Mouse (Mus musculus) embryonic facial prominence, embryonic 11.5 days (tissue): ENCODE results near the gene Nus1. TPM values are rescaled to one million over a fixed set of nuclear protein-coding genes. Genes with fewer than 3 reads are reported as not detected.

Experiments
- ATAC-seq: fragments of 200-750 bp; cut with Nextera tagmentation; replicated peaks from 2 replicates; pipeline ENCODE4 v1.8.0; 2017; ENCODE audit warnings: low read depth; ENCODE audit not compliant: insufficient number of reproducible peaks, low FRiP score, low TSS enrichment
- DNase-seq: peaks from one replicate; pipeline ENCODE4 v3.0.0-alpha.2; 2015; ENCODE audit warnings: low spot score
- H3K27ac ChIP-seq: fragments of 300-500 bp; sonication (generic); replicated peaks from 2 replicates; pipeline ENCODE4 v1.5.1; 2014; ENCODE audit warnings: mild to moderate bottlenecking, low read depth, low read length, control low read depth
- H3K27me3 ChIP-seq: fragments of 300-500 bp; sonication (generic); 2 replicates; pipeline ENCODE4 v1.6.1; 2014; ENCODE audit warnings: mild to moderate bottlenecking, low read length, moderate library complexity, mixed read lengths; ENCODE audit not compliant: control insufficient read depth, insufficient read depth
- H3K36me3 ChIP-seq: fragments of 300-500 bp; sonication (generic); replicated peaks from 2 replicates; pipeline ENCODE4 v1.6.1; 2014; ENCODE audit warnings: low read depth, mild to moderate bottlenecking, low read length, moderate library complexity, mixed read lengths; ENCODE audit not compliant: control insufficient read depth, insufficient read depth
- H3K4me1 ChIP-seq: fragments of 300-500 bp; sonication (generic); 2 replicates; pipeline ENCODE4 v1.6.1; 2014; ENCODE audit warnings: low read length, mixed read lengths; ENCODE audit not compliant: control insufficient read depth, insufficient read depth
- H3K4me2 ChIP-seq: fragments of 300-500 bp; sonication (generic); 2 replicates; pipeline ENCODE4 v1.6.1; 2014; ENCODE audit warnings: low read depth, mild to moderate bottlenecking, control low read depth, low read length, moderate library complexity
- H3K4me3 ChIP-seq: fragments of 300-500 bp; sonication (generic); 2 replicates; pipeline ENCODE4 v1.5.1; 2014; ENCODE audit warnings: low read depth, low read length, control low read depth
- H3K9ac ChIP-seq: fragments of 300-500 bp; sonication (generic); replicated peaks from 2 replicates; pipeline ENCODE4 v1.6.1; 2014; ENCODE audit warnings: mild to moderate bottlenecking, control low read depth, low read length
- H3K9me3 ChIP-seq: fragments of 300-500 bp; sonication (generic); replicated peaks from 2 replicates; pipeline ENCODE4 v1.6.1; 2016; ENCODE audit warnings: mild to moderate bottlenecking, low read length, inconsistent platforms, mixed read lengths; ENCODE audit not compliant: control insufficient read depth
- WGBS: fragments of 180-500 bp; shearing (Covaris S2); extraction: QIAGEN DNeasy Blood & Tissue Kit; methylation state at CpG from one replicate; pipeline ENCODE4 v1.1.7; 2014; 5-methylcytosine and 5-hydroxymethylcytosine counted together
- polyA plus RNA-seq: library from polyadenylated mRNA; unstranded; fragments of >200 nt; fragmentation: Nextera tagmentation; extraction: Ambion mirVana; gene quantifications from 2 replicates; pipeline ENCODE4 v1.2.1, GENCODE M21; 2014

Nus1 gene
- 14.4 and 16.2 TPM in 2 replicates for polyA plus RNA-seq

- Histone ChIP-seq H3K9ac (peak within 1 kb of the TSS; percentile 93), H3K4me1 (no peaks in the 10 kb centered on the region), H3K4me3 (peak within 1 kb of the TSS; percentile 95), H3K27ac (peak within 1 kb of the TSS; percentile 74; the same call in 1 of the 2 replicates), H3K27me3 (no peaks in the 10 kb centered on the region), H3K4me2 (peak within 1 kb of the TSS; percentile 64), H3K36me3 (no peaks in the 10 kb centered on the region; the same call in 1 of the 2 replicates), H3K9me3 (no peaks in the 10 kb centered on the region)
- WGBS = 0% methylated on average over 60 of the region's 79 CpGs
- ATAC-seq = peak; percentile 99
- DNase-seq = peak; percentile 97
Measured at GRCm38 (mm10) chr10:52417299-52417997, at the start of gene Nus1. Gene Nus1, plus strand, starts transcription at chr10:52417547.

- ATAC-seq = no peak
- H3K4me2 ChIP-seq = no peak overlapping the region
Measured at GRCm38 (mm10) chr10:52368376-52368775, 49.0 kb upstream of the Nus1 start.

GRCm38 (mm10) chr10:52373834-52374233 is 43.5 kb upstream of the Nus1 start:
- no peak overlapping the region for H3K9ac ChIP-seq
- H3K27ac ChIP-seq = no peak overlapping the region
- H3K4me2 ChIP-seq = no peak overlapping the region
- H3K4me1 ChIP-seq = no peaks in the 10 kb centered on the region
- WGBS = 80% methylated on average over 4 of the region's 4 CpGs
- no peak for ATAC-seq
- no peaks in the 10 kb centered on the region for H3K27me3 ChIP-seq
- no peak overlapping the region for H3K4me3 ChIP-seq
- no peaks in the 10 kb centered on the region for H3K36me3 ChIP-seq
- DNase-seq = no peak
- no peaks in the 10 kb centered on the region for H3K9me3 ChIP-seq

More at GRCm38 (mm10) chr10:52368376-52368775, 49.0 kb upstream of the Nus1 start:
- Histone ChIP-seq H3K4me1 (no peaks in the 10 kb centered on the region), H3K27me3 (no peaks in the 10 kb centered on the region), H3K9me3 (no peaks in the 10 kb centered on the region), H3K27ac (no peak overlapping the region), H3K36me3 (no peaks in the 10 kb centered on the region), H3K4me3 (no peak overlapping the region), H3K9ac (no peak overlapping the region)
- WGBS = 93% methylated on average over 4 of the region's 4 CpGs
- no peak for DNase-seq

- Histone ChIP-seq H3K9ac (no peak overlapping the region), H3K27me3 (no peaks in the 10 kb centered on the region), H3K36me3 (no peaks in the 10 kb centered on the region), H3K4me3 (no peak overlapping the region), H3K9me3 (no peaks in the 10 kb centered on the region), H3K4me2 (no peak overlapping the region), H3K4me1 (no peaks in the 10 kb centered on the region), H3K27ac (no peak overlapping the region)
- DNase-seq (no peak), ATAC-seq (no peak)
Measured at GRCm38 (mm10) chr10:52374651-52375050, 42.7 kb upstream of the Nus1 start.

- Histone ChIP-seq H3K9me3 (no peaks in the 10 kb centered on the region), H3K4me1 (no peaks in the 10 kb centered on the region), H3K4me3 (no peak overlapping the region), H3K36me3 (no peaks in the 10 kb centered on the region), H3K9ac (no peak overlapping the region), H3K4me2 (no peak overlapping the region), H3K27me3 (no peaks in the 10 kb centered on the region), H3K27ac (no peak overlapping the region)
- ATAC-seq (no peak), DNase-seq (no peak)
- 86% methylated on average over 2 of the region's 2 CpGs for WGBS
Measured at GRCm38 (mm10) chr10:52376422-52376821, 40.9 kb upstream of the Nus1 start.

GRCm38 (mm10) chr10:52377813-52378212 is 39.5 kb upstream of the Nus1 start:
- no peaks in the 10 kb centered on the region for H3K36me3 ChIP-seq
- no peaks in the 10 kb centered on the region for H3K4me1 ChIP-seq
- H3K4me3 ChIP-seq = no peak overlapping the region
- H3K27ac ChIP-seq = no peak overlapping the region
- H3K4me2 ChIP-seq = no peak overlapping the region
- ATAC-seq = no peak
- no peak for DNase-seq
- no peaks in the 10 kb centered on the region for H3K9me3 ChIP-seq
- 88% methylated on average over 2 of the region's 2 CpGs for WGBS
- H3K9ac ChIP-seq = no peak overlapping the region
- no peaks in the 10 kb centered on the region for H3K27me3 ChIP-seq

- no peak for ATAC-seq
- DNase-seq = peak; percentile 41
- WGBS = 0% methylated on average over 19 of the region's 19 CpGs
- peak overlapping the region; percentile 77 for H3K27ac ChIP-seq
- no peaks in the 10 kb centered on the region for H3K4me1 ChIP-seq
- H3K27me3 ChIP-seq = no peaks in the 10 kb centered on the region
- H3K36me3 ChIP-seq = no peaks in the 10 kb centered on the region
- H3K9ac ChIP-seq = peak overlapping the region; percentile 88
- H3K4me3 ChIP-seq = peak overlapping the region; percentile 85
- H3K4me2 ChIP-seq = peak overlapping the region; percentile 67
- H3K9me3 ChIP-seq = no peaks in the 10 kb centered on the region
Measured at GRCm38 (mm10) chr10:52381321-52381801, 36.0 kb upstream of the Nus1 start.

GRCm38 (mm10) chr10:52381845-52382591 is 35.3 kb upstream of the Nus1 start, which contains the start of gene Gopc:
Gene Gopc, minus strand, starts transcription at chr10:52382124.
- H3K27me3 ChIP-seq = no peaks in the 10 kb centered on the region
- H3K4me1 ChIP-seq = no peaks in the 10 kb centered on the region
- WGBS = under 1% methylated on average over 56 of the region's 71 CpGs
- H3K9me3 ChIP-seq = no peaks in the 10 kb centered on the region
- peak; percentile 99 for DNase-seq
- no peaks in the 10 kb centered on the region for H3K36me3 ChIP-seq
- ATAC-seq = peak; percentile 99
- H3K4me3 ChIP-seq = peak within 1 kb of the TSS; percentile 85
- H3K4me2 ChIP-seq = peak within 1 kb of the TSS; percentile 67
- peak within 1 kb of the TSS; percentile 88 for H3K9ac ChIP-seq
- H3K27ac ChIP-seq = peak within 1 kb of the TSS; percentile 77
